Mouse (Mus musculus): Measurements from ENCODE around the gene Paxbp1. TPM values are rescaled to one million over a fixed set of nuclear protein-coding genes. Genes with fewer than 3 reads are reported as not detected.

Gene Paxbp1
- polyA plus RNA-seq, 1 experiment, result 81.5 TPM

- TF ChIP-seq POLR2A (IDR thresholded peaks at IDR 0.05; ENCODE audit: extremely low read depth, insufficient read depth, low read length) (no peak), CTCF (IDR thresholded peaks at IDR 0.05; ENCODE audit: extremely low read depth, insufficient read depth, low read length) (no peak)
- Histone ChIP-seq H3K27ac (ENCODE audit: insufficient read depth, low read length) (no peak overlapping the region; the same call in 1 of the 2 replicates), H3K4me1 (ENCODE audit: control insufficient read depth, insufficient read depth, low read length) (peaks cover 7% of the 10 kb centered on the region), H3K4me3 (ENCODE audit: insufficient read depth, low read length) (peak overlapping the region; percentile 49)
These were observed 34.3 kb downstream of the Paxbp1 start for GRCm38 (mm10) chr16:91009942-91010529.

DNA sequence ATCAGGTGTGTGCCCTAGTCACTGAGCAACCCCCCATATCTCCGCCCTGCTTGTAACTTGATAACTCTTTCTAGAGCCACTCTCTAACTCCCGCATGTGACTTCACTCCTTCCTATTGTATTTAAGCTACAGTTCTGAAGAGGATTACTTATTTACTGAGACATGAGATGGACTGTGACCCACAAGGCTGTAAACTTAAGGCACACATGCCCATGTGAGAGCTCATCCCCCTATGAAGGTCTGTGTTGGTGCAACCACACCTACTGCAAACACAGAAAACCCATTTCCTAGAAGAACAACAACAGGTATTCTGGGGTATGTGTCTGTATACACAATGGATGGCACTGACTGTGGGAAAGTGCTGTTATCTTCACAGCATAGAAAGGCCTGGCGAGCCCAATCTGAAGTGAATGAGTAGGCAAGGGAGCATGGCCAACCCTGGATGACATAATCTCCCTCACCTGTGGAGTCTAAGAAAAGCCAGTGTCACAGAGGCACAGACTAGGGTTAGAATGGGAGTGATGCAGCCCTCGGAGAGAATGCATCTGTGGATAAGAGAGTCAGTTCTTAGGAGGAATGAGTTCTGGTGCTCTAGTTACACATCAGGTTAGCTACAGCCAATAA, 39.3 kb downstream of the Paxbp1 start:
- peaks cover 12% of the 10 kb centered on the region for H3K4me1 ChIP-seq (ENCODE audit: control insufficient read depth, insufficient read depth, low read length)
- TF ChIP-seq CTCF (IDR thresholded peaks at IDR 0.05; ENCODE audit: extremely low read depth, insufficient read depth, low read length) (no peak), POLR2A (IDR thresholded peaks at IDR 0.05; ENCODE audit: extremely low read depth, insufficient read depth, low read length) (no peak)
- no peak overlapping the region for H3K4me3 ChIP-seq (ENCODE audit: insufficient read depth, low read length)
- no peak overlapping the region for H3K27ac ChIP-seq (ENCODE audit: insufficient read depth, low read length)

DNA sequence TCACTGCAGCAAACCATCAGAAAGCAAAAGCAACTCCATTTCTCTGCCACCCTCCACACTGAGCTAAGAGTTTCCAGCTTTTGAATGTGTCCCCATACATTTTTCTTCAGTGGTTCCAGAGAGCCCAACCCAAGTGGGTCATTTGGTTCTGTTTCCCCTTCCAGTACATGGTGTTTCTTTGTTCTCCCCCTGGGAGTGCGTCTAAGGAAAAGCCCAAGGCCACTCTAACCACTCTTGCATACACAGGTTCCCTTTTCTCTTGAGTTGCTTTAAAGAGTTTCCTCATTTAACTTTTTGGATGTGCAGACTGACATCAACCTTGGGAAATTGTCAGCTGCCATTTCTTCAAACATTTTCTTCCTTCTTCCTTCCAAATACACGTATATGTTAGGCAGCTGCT, 43.2 kb downstream of the Paxbp1 start:
- no peak overlapping the region for H3K27ac ChIP-seq (ENCODE audit: insufficient read depth, low read length)
- TF ChIP-seq POLR2A (IDR thresholded peaks at IDR 0.05; ENCODE audit: extremely low read depth, insufficient read depth, low read length), result no peak
- TF ChIP-seq CTCF (IDR thresholded peaks at IDR 0.05; ENCODE audit: extremely low read depth, insufficient read depth, low read length), result no peak
- peaks cover 14% of the 10 kb centered on the region for H3K4me1 ChIP-seq (ENCODE audit: control insufficient read depth, insufficient read depth, low read length)
- no peak overlapping the region for H3K4me3 ChIP-seq (ENCODE audit: insufficient read depth, low read length)

DNA sequence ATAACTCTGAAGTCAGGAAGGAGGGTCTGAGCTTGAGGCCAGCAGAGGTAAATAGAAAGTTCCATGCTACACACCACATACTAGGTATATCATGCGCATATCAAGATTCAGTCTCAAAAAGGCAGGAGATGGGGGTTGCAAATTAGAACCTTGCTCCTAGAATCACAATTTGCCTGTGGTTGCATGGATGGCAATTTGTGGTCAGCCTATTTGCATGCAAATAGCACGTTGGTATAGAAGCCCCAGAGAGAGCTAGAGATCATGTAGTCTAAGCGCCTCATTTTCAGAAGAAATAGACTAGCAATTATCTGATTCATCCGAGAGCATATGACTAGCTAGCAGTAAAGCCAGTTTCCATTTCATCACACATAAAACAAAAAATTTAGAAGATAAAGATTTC, 44.5 kb downstream of the Paxbp1 start:
- Histone ChIP-seq H3K4me3 (ENCODE audit: insufficient read depth, low read length) (no peak overlapping the region), H3K27ac (ENCODE audit: insufficient read depth, low read length) (peak overlapping the region; percentile 56), H3K4me1 (ENCODE audit: control insufficient read depth, insufficient read depth, low read length) (peaks cover 16% of the 10 kb centered on the region)
- TF ChIP-seq POLR2A (IDR thresholded peaks at IDR 0.05; ENCODE audit: extremely low read depth, insufficient read depth, low read length) (no peak), CTCF (IDR thresholded peaks at IDR 0.05; ENCODE audit: extremely low read depth, insufficient read depth, low read length) (no peak)

GRCm38 (mm10) chr16:90997822-90998221, 46.5 kb downstream of the Paxbp1 start:
- H3K27ac ChIP-seq (ENCODE audit: insufficient read depth, low read length), result no peak overlapping the region

DNA sequence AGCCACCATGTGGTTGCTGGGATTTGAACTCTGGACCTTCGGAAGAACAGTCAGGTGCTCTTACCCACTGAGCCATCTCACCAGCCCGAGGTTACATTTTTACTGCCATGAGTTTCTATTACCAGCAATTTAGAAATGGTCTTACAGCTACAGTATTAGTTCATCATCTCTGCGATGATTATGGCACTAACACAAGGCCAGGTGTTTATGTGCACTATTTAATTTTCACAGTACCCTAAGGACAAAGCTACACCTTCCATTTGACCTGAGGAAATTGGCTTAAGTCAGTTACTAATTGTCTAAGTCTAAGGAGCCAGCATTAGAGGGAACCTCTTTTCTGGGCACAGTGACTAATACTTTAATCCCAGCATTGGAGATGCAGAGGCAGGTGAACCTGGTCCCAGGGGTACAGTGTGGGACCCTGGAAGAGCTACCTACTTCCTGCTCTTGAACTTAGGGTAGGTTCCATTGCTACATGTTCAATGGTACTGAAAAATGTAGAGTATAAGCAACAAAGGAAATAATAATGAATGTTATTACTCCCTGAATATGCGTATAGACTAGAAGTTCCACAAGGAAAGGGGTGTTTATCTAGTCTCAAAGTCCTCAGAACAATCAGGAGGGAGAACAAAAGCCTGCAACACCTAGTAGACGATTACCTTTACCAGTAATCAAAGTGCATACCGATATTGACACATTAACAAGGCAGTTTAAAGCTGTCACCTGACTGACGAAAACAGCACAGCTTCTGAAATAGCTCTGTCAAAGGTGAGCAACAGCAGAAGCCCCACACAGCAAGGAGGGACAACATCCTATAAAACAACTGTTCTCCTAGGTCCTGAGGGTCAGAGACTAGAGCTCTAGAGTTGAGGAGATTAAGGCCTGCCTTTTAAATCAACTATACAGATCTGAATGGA, 47.8 kb downstream of the Paxbp1 start:
- Histone ChIP-seq H3K27ac (ENCODE audit: insufficient read depth, low read length) (peak overlapping the region; percentile 31; the same call in 1 of the 2 replicates), H3K4me3 (ENCODE audit: insufficient read depth, low read length) (no peak overlapping the region), H3K4me1 (ENCODE audit: control insufficient read depth, insufficient read depth, low read length) (peaks cover 16% of the 10 kb centered on the region)
- no peak for TF ChIP-seq POLR2A (IDR thresholded peaks at IDR 0.05; ENCODE audit: extremely low read depth, insufficient read depth, low read length)
- no peak for TF ChIP-seq CTCF (IDR thresholded peaks at IDR 0.05; ENCODE audit: extremely low read depth, insufficient read depth, low read length)

More at GRCm38 (mm10) chr16:90997822-90998221, 46.5 kb downstream of the Paxbp1 start:
- H3K4me3 ChIP-seq (ENCODE audit: insufficient read depth, low read length), result no peak overlapping the region
- TF ChIP-seq POLR2A (IDR thresholded peaks at IDR 0.05; ENCODE audit: extremely low read depth, insufficient read depth, low read length) (no peak), CTCF (IDR thresholded peaks at IDR 0.05; ENCODE audit: extremely low read depth, insufficient read depth, low read length) (no peak)
- peaks cover 19% of the 10 kb centered on the region for H3K4me1 ChIP-seq (ENCODE audit: control insufficient read depth, insufficient read depth, low read length)

- Histone ChIP-seq H3K4me1 (ENCODE audit: control insufficient read depth, insufficient read depth, low read length) (peaks cover 15% of the 10 kb centered on the region), H3K27ac (ENCODE audit: insufficient read depth, low read length) (no peak overlapping the region), H3K4me3 (ENCODE audit: insufficient read depth, low read length) (no peak overlapping the region)
- no peak for TF ChIP-seq POLR2A (IDR thresholded peaks at IDR 0.05; ENCODE audit: extremely low read depth, insufficient read depth, low read length)
- no peak for TF ChIP-seq CTCF (IDR thresholded peaks at IDR 0.05; ENCODE audit: extremely low read depth, insufficient read depth, low read length)
These were observed 48.8 kb downstream of the Paxbp1 start for GRCm38 (mm10) chr16:90995498-90995897.

DNA sequence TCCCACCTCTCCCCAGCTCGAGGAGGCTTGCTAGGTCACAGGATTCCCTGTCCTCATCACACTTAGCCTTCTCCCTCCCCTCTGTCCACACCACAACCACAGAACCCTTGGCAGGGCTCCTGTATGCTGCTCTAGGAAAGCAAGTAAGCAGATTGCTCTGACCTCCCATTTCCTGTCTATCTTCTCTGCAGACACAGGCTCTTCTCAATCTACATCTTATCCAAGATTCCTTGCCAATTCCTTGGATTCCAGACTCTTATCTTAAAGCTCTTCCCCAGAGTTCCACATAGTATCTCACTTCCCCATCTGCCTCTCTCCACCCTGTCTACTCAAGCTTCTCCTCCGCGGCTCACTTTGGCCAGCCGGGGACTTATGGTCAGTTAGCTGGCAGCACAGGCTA, 49.3 kb downstream of the Paxbp1 start:
- Histone ChIP-seq H3K4me3 (ENCODE audit: insufficient read depth, low read length) (no peak overlapping the region), H3K4me1 (ENCODE audit: control insufficient read depth, insufficient read depth, low read length) (peaks cover 14% of the 10 kb centered on the region), H3K27ac (ENCODE audit: insufficient read depth, low read length) (no peak overlapping the region)
- TF ChIP-seq POLR2A (IDR thresholded peaks at IDR 0.05; ENCODE audit: extremely low read depth, insufficient read depth, low read length), result no peak
- TF ChIP-seq CTCF (IDR thresholded peaks at IDR 0.05; ENCODE audit: extremely low read depth, insufficient read depth, low read length), result no peak

GRCm38 (mm10) chr16:90989162-90989561, 55.2 kb downstream of the Paxbp1 start:
- Histone ChIP-seq H3K4me1 (ENCODE audit: control insufficient read depth, insufficient read depth, low read length) (peaks cover 5% of the 10 kb centered on the region), H3K27ac (ENCODE audit: insufficient read depth, low read length) (no peak overlapping the region), H3K4me3 (ENCODE audit: insufficient read depth, low read length) (no peak overlapping the region)
- TF ChIP-seq POLR2A (IDR thresholded peaks at IDR 0.05; ENCODE audit: extremely low read depth, insufficient read depth, low read length), result no peak
- TF ChIP-seq CTCF (IDR thresholded peaks at IDR 0.05; ENCODE audit: extremely low read depth, insufficient read depth, low read length), result no peak
